Mouse (Mus musculus): Measurements from ENCODE around the gene Naa11.

DNA sequence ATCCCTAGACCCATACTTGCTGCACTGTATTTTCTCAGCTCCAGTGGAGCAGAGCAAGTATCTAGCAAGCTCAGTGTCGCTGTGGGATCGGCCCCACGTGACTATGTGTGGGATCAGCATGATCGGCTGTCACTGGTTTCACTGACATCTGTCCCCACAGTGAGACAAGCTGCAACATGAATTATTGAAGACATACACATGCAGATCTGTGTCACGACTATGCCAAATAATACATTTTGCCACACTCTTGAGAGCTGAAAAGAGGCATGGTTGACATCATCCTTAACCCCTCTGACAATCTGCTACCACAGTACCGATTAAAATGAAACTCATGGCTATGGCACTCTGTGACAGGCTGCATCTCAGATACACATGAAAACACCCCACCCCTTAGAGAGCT, 23.7 kb upstream of the Naa11 start:
- TF ChIP-seq CTCF (IDR thresholded peaks at IDR 0.05), result no peak
- TF ChIP-seq POLR2A (IDR thresholded peaks at IDR 0.05; ENCODE audit: insufficient read depth, low read depth, low read length), result no peak
